Mouse (Mus musculus) hindbrain, embryonic 14.5 days (tissue): ENCODE measurements around the gene Hmg20a. TPM values are rescaled to one million over a fixed set of nuclear protein-coding genes. Genes with fewer than 3 reads are reported as not detected.
"Not testable (repeated sequence)": the region's sequence is repeated elsewhere in the genome, so short reads cannot be mapped to it uniquely, and the experiment has no call there.

ENCODE experiments used
- ATAC-seq: fragments of 200-750 bp; cut with Nextera tagmentation; 2 replicates; pipeline ENCODE4 v1.8.0; 2017; ENCODE audit warnings: moderate number of reproducible peaks, mild to moderate bottlenecking, moderate TSS enrichment, moderate library complexity; ENCODE audit not compliant: low FRiP score
- DNase-seq: peaks from one replicate; pipeline ENCODE4 v3.0.0-alpha.2; 2015; ENCODE audit warnings: low spot score
- H3K27ac ChIP-seq: fragments of 300-500 bp; sonication (generic); 2 replicates; pipeline ENCODE4 v1.5.1; 2014; ENCODE audit warnings: mild to moderate bottlenecking, moderate library complexity
- H3K27me3 ChIP-seq: fragments of 300-500 bp; sonication (generic); 2 replicates; pipeline ENCODE4 v1.6.1; 2014; ENCODE audit warnings: mild to moderate bottlenecking, low read length, mixed read lengths; ENCODE audit not compliant: control insufficient read depth, insufficient read depth
- H3K36me3 ChIP-seq: fragments of 300-500 bp; sonication (generic); replicated peaks from 2 replicates; pipeline ENCODE4 v1.6.1; 2014; ENCODE audit not compliant: control insufficient read depth, insufficient read depth
- H3K4me1 ChIP-seq: fragments of 300-500 bp; sonication (generic); replicated peaks from 2 replicates; pipeline ENCODE4 v1.6.1; 2014; ENCODE audit warnings: antibody characterized with exemption, low read length, mixed read lengths; ENCODE audit not compliant: control insufficient read depth, insufficient read depth
- H3K4me2 ChIP-seq: fragments of 300-500 bp; sonication (generic); replicated peaks from 2 replicates; pipeline ENCODE4 v1.6.1; 2014; ENCODE audit warnings: mild to moderate bottlenecking, moderate library complexity
- H3K4me3 ChIP-seq: fragments of 300-500 bp; sonication (generic); replicated peaks from 2 replicates; pipeline ENCODE4 v1.5.1; 2014; ENCODE audit warnings: mild to moderate bottlenecking, low read length
- H3K9ac ChIP-seq: fragments of 300-500 bp; sonication (generic); 2 replicates; pipeline ENCODE4 v1.6.1; 2014
- H3K9me3 ChIP-seq: fragments of 300-500 bp; sonication (generic); 2 replicates; pipeline ENCODE4 v1.6.1; 2016; ENCODE audit warnings: low read length; ENCODE audit not compliant: control insufficient read depth
- WGBS: fragments of 180-500 bp; shearing (Covaris S2); extraction: QIAGEN DNeasy Blood & Tissue Kit; methylation state at CpG from one replicate; pipeline ENCODE4 v1.1.7; 2014; 5-methylcytosine and 5-hydroxymethylcytosine counted together
- polyA plus RNA-seq: library from polyadenylated mRNA; unstranded; fragments of >200 nt; fragmentation: Nextera tagmentation; extraction: Ambion mirVana; gene quantifications from 2 replicates; pipeline ENCODE4 v1.2.1, GENCODE M21; 2014

Gene Hmg20a
- polyA plus RNA-seq, 1 experiment from 2014 or later: 75.7 TPM

DNA sequence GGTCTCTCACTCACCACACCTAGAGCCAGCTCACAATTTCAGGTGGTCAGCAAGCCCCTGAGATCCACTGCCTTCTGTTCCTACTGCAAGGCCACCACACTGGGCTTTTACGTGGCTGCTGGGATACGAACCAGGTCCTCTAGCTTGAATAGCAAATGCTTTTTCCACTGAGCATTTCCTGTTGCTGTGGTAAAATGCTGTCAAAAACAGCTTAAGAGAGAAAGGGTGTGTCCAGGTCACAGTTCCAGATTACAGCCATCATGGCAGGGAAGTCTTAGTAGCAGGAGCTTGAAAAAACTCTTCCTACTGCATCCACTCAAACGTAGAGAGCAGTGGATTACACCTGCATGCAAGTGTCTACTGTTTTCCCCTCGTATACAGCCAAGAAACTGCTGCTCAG lies 6.5 kb downstream of the Hmg20a start:
- DNase-seq: no peak
- Histone ChIP-seq H3K4me1 (peaks cover 29% of the 10 kb centered on the region), H3K27me3 (no peaks in the 10 kb centered on the region), H3K4me3 (no peak overlapping the region), H3K9ac (no peak overlapping the region), H3K36me3 (no peaks in the 10 kb centered on the region), H3K4me2 (no peak overlapping the region), H3K27ac (no peak overlapping the region), H3K9me3 (no peaks in the 10 kb centered on the region)
- 87% methylated on average over 4 of the region's 4 CpGs for WGBS
- no peak for ATAC-seq

DNA sequence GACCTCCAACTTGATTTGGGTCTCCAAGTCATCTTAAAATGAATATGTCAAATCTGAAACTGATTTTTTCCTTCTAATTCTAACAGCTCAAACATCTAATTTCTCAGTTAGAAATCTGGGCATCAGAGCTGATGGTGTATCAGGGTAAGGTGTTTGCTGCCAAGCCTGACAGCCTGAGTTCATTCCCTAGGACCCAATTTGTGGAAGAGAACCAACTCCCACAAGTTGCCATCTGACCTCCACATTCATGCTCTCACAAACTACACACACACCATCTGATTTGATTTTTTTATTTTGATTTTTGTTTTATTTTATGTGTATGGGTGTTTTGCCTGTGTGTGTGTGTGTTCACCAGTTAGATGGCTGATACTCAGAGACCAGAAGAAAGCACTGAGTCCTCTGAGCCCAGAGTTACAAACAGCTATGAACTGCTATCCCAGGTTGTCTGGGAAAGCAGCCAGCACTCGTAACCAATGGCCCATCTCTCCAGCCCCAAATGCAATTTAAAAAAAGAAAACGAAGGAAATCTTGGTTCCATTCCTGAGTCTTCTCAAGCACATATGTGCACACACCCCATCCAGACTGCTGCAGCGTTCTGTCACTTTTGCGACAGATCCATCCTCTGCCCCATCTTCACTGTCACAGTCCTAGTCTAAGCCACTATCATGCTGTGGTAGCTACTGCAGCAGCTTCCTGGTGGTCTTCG lies 17.6 kb downstream of the Hmg20a start:
- Histone ChIP-seq H3K9me3 (no peaks in the 10 kb centered on the region), H3K9ac (no peak overlapping the region), H3K4me3 (no peak overlapping the region), H3K4me2 (no peak overlapping the region), H3K36me3 (no peaks in the 10 kb centered on the region), H3K4me1 (no peaks in the 10 kb centered on the region), H3K27me3 (no peaks in the 10 kb centered on the region), H3K27ac (no peak overlapping the region)
- DNase-seq (no peak), ATAC-seq (no peak)
- WGBS: 80% methylated on average over 5 of the region's 5 CpGs

DNA sequence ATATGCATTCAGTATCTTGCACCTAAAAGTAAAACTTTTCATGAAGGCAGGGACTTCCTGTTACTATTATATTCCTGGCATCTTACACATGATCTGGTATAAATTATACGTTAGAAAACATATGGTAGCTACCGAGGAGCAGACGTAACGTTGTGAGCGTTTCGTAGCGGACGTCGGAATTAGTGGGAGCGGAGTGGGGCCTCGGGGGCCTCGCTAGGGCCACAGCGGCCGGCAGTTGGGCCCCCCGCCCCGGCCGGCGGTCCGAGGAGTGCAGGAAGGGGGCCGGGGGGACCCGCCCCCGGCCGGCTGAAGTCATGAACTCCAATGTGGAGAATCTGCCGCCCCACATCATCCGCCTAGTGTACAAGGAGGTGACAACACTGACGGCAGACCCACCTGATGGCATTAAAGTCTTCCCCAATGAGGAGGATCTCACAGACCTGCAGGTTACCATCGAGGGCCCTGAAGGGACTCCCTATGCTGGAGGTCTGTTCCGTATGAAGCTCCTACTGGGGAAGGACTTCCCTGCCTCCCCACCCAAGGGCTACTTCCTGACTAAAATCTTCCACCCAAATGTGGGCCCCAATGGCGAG lies 19.0 kb downstream of the Hmg20a start:
- H3K27ac ChIP-seq, H3K9me3 ChIP-seq, H3K4me1 ChIP-seq, H3K27me3 ChIP-seq, H3K4me2 ChIP-seq, H3K4me3 ChIP-seq, ATAC-seq, H3K9ac ChIP-seq, DNase-seq, H3K36me3 ChIP-seq: not testable (repeated sequence)
- WGBS: 94% methylated on average over 20 of the region's 29 CpGs

DNA sequence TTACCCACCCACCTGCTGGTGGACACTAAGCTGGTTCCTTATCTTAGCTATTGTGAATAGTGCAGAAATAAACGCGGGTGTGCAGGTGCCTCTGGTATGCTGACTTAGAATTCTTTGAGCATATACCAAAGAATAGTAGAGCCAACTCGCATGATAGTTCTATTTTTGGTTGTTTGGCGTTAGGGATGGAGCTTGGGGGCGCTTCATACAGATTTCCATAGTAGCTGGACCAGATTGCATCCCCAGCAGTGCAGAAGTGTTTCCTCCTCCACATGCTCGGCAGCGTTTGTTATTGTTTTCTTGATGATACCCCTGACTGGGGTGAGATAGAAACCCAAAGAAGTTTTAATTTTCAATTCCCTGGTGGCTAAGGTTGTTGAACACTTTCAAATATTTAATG lies 21.3 kb downstream of the Hmg20a start:
- no peaks in the 10 kb centered on the region for H3K27me3 ChIP-seq
- H3K36me3 ChIP-seq: no peaks in the 10 kb centered on the region
- no peak for ATAC-seq
- no peak overlapping the region for H3K9ac ChIP-seq
- no peak overlapping the region for H3K27ac ChIP-seq
- H3K9me3 ChIP-seq: no peaks in the 10 kb centered on the region
- WGBS: 81% methylated on average over 7 of the region's 7 CpGs
- H3K4me2 ChIP-seq: no peak overlapping the region
- H3K4me1 ChIP-seq: no peaks in the 10 kb centered on the region
- no peak overlapping the region for H3K4me3 ChIP-seq
- no peak for DNase-seq

DNA sequence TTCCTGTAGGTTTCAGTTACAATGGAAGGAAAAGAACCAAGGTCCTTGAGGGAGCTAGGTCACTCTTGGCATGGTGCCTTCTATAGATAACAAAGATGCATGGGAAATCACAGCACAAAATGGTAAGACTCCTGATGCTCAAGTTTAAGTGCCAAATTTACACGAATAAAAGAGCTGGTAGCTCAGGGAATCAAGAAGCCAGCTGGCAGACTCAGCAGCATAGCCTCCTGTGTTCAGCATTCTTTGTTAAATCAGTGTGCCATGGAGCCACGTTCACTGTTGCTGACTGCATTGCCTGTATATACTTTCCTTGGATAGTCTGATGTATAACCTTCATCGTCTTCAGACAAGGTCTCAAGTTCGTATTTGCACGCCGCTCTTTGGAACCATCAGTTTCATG lies 33.2 kb downstream of the Hmg20a start:
- DNase-seq: no peak
- WGBS: 80% methylated on average over 6 of the region's 6 CpGs

DNA sequence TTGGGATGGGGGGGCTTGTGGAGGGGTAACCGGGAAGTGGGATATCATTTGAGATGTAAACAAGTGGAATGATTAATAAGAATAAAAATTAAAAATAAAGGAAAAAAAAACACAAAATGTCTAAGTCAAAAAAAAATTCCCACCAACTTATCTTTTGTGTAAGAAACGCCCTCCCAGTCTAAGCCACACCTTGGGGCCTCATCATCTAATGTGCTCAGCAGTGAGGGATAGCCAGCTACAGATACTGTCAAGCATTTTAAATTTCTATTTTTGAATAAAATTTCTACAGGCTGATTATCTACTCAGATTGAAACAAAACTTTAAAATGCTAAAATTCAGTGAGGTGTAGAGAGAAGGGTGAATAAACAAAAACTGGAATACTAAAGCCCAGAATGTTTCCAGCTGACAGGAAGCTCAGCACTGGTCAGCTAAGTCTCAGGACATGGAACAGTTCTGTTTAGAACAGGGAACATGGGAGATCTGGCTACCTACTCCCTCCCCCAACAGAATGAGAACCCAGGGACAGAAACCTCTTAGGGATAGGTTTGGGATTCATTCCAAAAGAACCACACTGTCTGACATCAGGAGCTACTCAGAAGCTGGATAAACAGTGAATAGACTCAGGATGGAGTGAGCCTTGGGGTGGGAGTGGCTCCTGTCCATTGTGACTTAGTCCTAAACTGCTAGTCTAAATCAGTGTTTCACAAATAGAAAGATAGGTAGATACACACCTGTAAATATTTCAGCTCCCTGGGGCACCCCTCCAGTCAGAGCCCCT lies 34.8 kb downstream of the Hmg20a start:
- Histone ChIP-seq H3K9me3 (no peaks in the 10 kb centered on the region), H3K4me3 (no peak overlapping the region), H3K4me2 (no peak overlapping the region), H3K27me3 (no peaks in the 10 kb centered on the region), H3K9ac (no peak overlapping the region), H3K4me1 (no peaks in the 10 kb centered on the region), H3K36me3 (0 out of 2 replicates have a peak, but pooled peaks cover 3% of the 10 kb centered on the region), H3K27ac (no peak overlapping the region)
- 90% methylated on average over 2 of the region's 2 CpGs for WGBS
- no peak for DNase-seq
- ATAC-seq: no peak

More for the DNA sequence above, 33.2 kb downstream of the Hmg20a start:
- H3K27ac ChIP-seq: no peak overlapping the region
- H3K36me3 ChIP-seq: 0 out of 2 replicates have a peak, but pooled peaks cover 3% of the 10 kb centered on the region
- no peak overlapping the region for H3K9ac ChIP-seq
- H3K4me3 ChIP-seq: no peak overlapping the region
- no peaks in the 10 kb centered on the region for H3K4me1 ChIP-seq
- no peaks in the 10 kb centered on the region for H3K9me3 ChIP-seq
- H3K4me2 ChIP-seq: no peak overlapping the region
- H3K27me3 ChIP-seq: no peaks in the 10 kb centered on the region
- no peak for ATAC-seq

DNA sequence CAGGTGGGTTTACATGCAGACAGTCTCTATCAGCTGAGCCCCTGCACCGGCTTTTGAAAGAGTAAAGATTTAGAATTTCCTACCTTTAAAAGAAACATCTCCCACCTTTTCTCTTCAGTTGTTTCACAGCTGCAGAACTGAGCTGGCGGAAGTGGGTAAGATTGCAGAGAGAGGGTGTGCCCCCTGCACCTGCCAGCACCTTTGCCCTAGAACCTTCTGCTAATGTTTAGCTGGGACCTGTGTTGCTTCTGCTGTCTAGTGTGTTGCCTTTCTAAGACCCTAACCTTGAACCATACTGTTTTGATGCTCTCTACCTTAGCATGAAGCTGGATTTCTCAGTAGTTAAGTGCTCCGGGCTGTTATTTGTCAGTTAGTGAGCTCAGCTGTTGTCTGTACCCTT lies 38.0 kb downstream of the Hmg20a start:
- ATAC-seq (no peak), DNase-seq (no peak)
- WGBS: 96% methylated on average over 3 of the region's 3 CpGs
- Histone ChIP-seq H3K4me1 (no peaks in the 10 kb centered on the region), H3K36me3 (0 out of 2 replicates have a peak, but pooled peaks cover 3% of the 10 kb centered on the region), H3K27ac (no peak overlapping the region), H3K4me3 (no peak overlapping the region), H3K9ac (no peak overlapping the region), H3K9me3 (no peaks in the 10 kb centered on the region), H3K4me2 (no peak overlapping the region), H3K27me3 (no peaks in the 10 kb centered on the region)

DNA sequence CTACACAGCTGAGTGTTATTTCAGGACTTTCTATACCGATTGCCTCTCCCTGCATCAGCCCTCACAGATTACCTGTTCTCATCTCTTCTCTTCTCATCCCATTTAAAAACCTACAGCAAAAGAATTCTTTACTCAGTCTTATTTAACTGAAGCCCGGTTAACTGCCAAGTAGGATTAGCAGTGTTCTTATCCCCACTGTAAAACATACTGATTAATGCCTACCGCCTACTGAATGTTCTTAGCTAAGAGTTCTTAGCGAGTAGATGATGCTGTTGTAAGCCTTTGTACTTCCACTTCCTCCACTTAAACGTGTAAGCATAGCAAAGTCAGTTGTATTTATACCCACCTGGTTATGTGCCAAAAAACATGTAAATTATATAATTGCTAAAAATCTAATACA lies 42.6 kb downstream of the Hmg20a start:
- no peaks in the 10 kb centered on the region for H3K9me3 ChIP-seq
- 82% methylated on average over 5 of the region's 5 CpGs for WGBS

DNA sequence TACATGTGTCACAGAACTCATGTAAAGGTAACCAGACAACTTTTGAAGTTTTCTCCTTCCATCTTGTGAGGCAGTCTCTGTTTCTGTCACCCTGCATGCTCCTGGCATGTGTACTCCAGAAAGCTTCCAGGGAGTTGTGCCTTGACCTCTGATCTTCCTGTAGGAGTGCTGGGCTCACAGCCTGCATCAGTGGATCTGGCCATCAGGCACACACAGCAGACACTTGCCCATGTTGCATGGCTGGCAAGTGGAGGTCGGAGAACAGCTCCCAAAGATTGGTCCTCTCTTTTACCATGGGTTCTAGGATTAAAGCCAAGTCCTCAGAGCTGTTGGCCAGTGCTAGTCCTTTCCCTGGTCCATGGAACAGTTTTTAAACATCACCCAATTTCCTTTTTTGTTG lies 44.2 kb downstream of the Hmg20a start:
- Histone ChIP-seq H3K9ac (no peak overlapping the region), H3K4me1 (peaks cover 16% of the 10 kb centered on the region), H3K4me2 (no peak overlapping the region), H3K27me3 (no peaks in the 10 kb centered on the region), H3K9me3 (no peaks in the 10 kb centered on the region), H3K4me3 (no peak overlapping the region), H3K27ac (no peak overlapping the region), H3K36me3 (peaks cover under 1% of the 10 kb centered on the region; the same call in 1 of the 2 replicates)
- ATAC-seq: no peak
- DNase-seq: no peak
- 92% methylated on average over 1 of the region's 1 CpGs for WGBS

More for the DNA sequence above, 42.6 kb downstream of the Hmg20a start:
- no peak for ATAC-seq
- no peak for DNase-seq
- H3K4me1 ChIP-seq: peaks cover 16% of the 10 kb centered on the region
- no peak overlapping the region for H3K9ac ChIP-seq
- no peak overlapping the region for H3K27ac ChIP-seq
- H3K27me3 ChIP-seq: no peaks in the 10 kb centered on the region
- H3K4me3 ChIP-seq: no peak overlapping the region
- no peak overlapping the region for H3K4me2 ChIP-seq
- no peaks in the 10 kb centered on the region for H3K36me3 ChIP-seq
